Mouse (Mus musculus) CH12F3 (cell line): ENCODE results near the gene Hist2h2ac.
"Not testable (repeated sequence)": the region's sequence is repeated elsewhere in the genome, so short reads cannot be mapped to it uniquely, and the experiment has no call there.

ENCODE experiments used
- in situ Hi-C: fragments of 300-500 bp; cut with MboI; formaldehyde crosslinking; loops from 2 replicates; pipeline ENCODE4 v1.14.3; 2020; ENCODE audit warnings: low sequenced_read_pairs

Hist2h2ac gene

DNA sequence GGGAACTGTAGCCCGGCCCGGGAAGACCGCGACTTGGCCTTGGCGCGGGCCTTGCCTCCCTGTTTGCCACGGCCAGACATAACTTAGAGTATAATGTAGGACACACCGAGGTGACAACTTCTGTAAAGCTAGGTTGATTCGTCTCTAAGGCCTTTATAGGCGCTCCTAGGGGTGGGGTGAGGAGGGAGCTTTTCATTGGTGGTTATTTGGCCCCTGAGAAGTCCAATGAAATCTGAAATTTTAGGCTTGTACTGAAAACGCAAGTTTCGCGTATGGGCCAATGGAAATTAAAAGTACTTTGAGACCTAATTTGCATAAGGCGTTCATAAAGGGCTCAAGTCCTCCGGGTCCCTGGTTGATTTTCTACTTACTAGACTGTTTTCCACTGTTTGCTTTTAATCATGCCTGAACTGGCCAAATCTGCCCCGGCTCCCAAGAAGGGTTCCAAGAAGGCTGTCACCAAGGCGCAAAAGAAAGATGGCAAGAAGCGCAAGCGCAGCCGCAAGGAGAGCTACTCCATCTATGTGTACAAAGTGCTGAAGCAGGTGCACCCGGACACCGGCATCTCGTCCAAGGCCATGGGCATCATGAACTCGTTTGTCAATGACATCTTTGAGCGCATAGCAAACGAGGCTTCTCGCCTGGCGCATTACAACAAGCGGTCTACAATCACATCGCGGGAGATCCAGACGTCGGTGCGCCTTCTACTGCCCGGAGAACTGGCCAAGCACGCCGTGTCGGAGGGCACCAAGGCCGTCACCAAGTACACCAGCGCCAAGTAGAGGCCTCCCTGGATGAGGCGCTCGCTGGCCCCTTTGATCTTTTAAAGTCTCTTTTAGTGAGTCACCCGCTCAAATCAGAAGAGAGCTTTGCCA lies at the start of gene Hist2h2ac, which contains the start of gene Hist2h2be:
Hist2h2ac (minus strand) TSS at position 116 of the 875 bp plus-strand sequence.
Hist2h2be (plus strand) TSS at position 355 of the 875 bp plus-strand sequence.
- in situ Hi-C loops, result no loop called here

DNA sequence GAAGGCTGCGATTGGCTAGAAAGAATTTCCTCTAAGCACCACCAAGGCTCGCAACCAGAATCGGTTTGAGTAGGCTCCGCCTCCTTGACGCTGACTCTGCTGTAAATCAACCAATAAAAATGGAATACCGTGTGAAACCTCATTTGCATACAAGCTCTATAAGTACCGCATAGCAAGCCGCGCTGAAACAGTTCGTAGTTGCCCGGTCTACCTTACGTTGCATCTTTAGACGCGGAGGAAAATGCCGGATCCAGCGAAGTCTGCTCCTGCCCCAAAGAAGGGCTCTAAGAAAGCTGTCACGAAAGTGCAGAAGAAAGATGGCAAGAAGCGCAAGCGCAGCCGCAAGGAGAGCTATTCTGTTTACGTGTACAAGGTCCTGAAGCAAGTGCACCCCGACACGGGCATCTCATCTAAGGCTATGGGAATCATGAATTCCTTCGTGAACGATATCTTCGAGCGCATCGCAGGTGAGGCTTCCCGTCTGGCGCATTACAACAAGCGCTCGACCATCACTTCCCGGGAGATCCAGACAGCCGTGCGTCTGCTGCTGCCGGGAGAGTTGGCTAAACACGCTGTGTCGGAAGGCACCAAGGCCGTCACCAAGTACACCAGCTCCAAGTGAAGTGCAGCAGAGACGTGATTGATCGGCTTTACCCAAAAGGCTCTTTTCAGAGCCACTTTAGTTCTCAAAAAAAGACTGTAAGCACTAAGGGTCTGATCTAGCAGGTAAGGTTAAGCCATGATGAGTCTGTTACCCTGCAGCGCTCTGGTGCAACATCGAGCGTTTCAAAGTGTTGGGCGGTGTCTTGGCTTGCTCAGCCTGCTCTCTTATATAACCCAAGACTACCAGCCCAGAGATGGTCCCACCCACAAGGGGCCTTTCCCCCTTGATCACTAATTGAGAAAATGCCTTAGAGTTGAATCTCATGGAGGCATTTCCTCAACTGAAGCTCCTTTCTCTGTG lies 49.1 kb upstream of the Hist2h2ac start, which contains the start of gene Hist2h2bb:
Hist2h2bb (plus strand) TSS at position 242 of the 964 bp plus-strand sequence.
- in situ Hi-C loops, result no loop called here

DNA sequence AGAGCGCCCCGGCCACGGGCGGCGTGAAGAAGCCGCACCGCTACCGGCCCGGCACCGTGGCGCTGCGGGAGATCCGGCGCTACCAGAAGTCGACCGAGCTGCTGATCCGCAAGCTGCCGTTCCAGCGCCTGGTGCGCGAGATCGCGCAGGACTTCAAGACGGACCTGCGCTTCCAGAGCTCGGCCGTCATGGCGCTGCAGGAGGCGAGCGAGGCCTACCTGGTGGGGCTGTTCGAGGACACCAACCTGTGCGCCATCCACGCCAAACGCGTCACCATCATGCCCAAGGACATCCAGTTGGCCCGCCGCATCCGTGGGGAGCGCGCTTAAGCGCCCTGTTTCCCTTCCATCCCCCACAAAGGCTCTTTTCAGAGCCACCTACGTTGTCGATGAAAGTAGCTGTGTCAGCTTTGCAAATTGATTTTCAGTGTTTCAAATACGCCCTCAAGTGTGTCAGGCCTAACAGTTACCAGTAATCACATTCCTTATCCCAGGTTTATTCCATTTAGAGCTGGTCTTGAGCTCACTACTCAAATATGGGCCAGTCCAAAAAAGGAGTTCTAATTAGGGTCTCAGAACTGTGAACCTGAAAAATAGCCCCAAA lies 48.2 kb upstream of the Hist2h2ac start:
- in situ Hi-C loops, result not testable (repeated sequence)

DNA sequence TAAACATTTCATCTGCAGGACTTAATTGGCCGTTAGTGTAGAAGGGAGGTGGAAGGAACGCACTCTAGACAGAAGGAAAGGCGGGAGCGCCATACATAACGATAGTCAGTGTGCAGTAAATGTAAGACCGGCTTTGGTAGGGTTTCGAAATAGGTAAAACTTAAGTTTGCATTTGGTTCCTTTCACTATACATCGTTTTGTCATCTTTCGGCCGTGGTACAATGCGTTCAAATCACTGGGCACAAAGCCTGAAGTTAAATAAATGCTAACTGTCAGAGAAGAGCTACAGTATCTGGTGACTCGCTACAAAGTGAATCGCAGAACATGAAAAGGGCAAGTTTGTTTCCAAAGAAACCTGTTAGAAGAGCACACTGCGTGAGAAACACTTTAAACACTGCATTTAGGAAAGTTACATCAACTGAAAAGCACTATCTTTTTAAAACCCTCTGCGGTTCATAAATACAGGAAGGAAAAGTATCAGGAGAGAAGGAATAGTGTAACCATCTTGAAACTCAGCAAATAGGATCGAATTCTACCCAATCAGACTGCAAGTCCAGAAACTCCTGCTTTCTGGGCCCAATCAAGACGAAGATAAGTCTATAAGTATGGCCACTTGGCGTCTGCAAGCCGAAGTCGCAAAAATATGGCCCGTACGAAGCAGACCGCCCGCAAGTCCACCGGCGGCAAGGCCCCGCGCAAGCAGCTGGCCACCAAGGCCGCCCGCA lies 47.5 kb upstream of the Hist2h2ac start, which contains the start of gene Hist2h3b:
Hist2h3b (plus strand) TSS at position 604 of the 725 bp plus-strand sequence.
- in situ Hi-C loops, result no loop called here

DNA sequence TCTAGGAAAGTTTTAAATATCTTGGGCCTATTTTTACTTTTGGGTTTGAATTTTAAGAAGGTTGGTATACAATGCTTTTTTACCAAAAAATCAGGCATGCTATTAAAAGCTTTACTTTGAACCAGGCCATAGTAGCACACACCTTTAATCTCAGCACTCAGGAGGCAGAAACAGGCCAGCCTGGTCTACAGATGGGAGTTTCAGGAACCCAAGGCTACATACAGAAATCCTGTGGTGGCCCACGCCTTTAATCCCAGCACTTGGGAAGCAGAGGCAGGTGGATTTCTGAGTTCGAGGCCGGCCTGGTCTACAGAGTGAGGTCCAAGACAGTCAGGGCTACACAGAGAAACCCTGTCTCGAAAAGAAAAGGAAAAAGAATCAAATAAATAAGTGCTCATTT lies 46.9 kb upstream of the Hist2h2ac start:
- in situ Hi-C loops, result no loop called here

DNA sequence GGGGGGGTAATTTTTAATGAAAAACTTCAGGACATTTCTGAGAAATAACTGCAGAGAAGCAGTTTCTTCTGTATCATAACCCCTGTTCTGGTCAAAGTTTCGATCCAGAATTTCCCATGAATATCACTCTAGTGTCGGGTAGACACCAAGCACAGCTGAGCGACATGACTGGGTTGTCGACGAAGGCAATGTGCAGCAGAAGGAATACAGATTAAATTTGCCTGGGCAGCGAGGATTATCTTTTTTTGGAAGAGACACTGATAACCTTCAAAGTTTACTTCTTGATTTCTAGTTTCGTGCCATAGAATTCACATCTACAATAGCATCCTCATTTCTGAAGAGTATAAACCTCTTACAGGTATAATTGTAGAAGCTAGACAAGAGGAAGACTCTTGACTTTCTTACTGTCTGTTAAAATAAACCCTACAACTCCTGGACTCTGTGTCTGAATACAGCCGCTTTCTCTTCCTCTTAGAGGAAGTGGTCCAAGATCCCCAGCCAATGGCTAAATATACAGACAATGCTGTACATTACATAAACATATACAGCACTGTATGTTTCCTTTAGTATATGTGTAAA lies 45.5 kb upstream of the Hist2h2ac start:
- in situ Hi-C loops, result no loop called here

DNA sequence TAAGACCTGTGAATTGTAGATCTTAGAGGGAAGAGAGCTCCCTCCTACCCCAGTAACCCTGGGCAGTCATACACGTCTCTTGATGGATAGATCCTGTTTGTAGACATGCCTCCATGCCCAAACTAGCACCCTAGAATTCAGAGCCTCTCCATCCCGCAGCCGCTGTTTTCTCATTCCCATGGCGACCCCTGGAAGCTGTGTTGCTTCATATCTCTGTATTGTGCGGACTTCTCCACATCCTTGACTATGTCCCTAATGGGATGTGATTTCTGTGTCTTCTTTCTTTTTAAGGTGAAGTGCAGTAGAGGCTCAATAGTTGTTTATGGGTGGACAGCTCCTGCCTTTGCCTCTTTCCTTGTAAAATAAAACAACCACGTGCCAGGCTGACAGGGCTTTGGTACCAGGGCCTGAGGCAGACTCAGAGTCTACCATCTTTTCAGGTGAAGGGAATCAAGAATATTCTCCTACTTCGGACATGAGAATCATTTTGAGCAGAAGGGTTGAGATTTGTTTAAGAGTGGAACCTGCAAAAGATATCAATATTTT lies 43.8 kb upstream of the Hist2h2ac start:
- in situ Hi-C loops, result no loop called here

DNA sequence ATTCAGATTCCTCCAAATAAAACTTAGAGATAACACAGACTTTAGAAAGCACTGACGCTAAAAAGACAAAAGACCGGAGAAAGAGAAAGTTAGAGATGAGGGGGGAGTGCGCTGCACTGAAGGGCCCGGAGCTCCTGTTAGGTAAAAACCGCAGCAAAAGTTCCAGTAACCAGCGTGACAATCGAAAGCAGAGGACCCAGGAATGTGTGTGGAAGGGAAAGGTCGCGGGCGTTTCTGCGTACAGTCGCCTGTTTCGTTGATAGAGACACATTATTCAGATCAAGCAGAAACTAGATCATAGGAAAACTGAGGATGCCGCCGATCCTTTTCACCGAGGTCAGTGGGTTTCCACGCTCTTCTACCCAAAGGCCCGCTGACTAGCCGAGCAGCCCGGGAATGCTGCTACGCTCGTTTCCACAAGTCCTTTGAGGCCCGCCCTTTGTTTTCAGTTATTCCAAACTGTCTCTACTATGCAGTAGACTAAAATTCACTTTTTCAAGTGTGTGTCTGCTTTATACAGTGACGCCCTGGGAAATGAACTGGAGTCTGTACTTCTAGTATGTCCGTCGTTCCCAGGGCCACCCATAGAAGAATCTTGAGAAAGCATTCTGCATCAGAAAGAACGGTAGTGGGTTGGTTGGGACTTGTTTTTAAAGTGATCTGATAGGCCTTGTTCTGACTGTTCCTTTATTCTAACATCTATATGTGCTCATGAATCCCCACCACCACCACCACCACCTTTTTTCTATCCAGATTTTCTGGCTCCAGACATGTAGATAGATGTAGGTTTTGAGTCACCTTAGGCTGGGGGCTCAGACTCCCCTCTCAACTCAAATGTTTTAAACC lies 43.1 kb upstream of the Hist2h2ac start:
- in situ Hi-C loops, result no loop called here

DNA sequence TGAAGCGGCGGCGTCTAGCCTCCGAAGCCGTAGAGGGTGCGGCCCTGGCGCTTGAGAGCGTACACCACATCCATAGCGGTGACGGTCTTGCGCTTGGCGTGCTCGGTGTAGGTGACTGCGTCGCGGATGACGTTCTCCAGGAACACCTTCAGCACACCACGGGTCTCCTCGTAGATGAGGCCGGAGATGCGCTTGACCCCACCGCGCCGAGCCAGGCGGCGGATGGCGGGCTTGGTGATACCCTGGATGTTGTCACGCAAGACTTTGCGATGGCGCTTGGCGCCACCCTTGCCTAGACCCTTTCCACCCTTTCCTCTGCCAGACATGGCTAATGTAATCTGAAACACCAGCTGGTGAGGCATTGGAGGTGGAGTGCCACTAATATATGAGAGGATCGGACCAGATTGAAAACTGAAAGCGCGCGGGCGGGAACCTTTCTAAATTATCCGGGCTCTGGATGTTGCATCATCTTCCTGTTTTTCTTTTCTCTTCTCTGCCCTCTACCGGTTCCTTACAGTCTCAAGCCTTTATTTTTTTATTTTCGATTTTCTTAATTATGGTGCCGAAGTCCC lies 42.4 kb upstream of the Hist2h2ac start, which contains the start of gene Hist2h4:
Hist2h4 (minus strand) TSS at position 333 of the 572 bp plus-strand sequence.
- in situ Hi-C loops, result no loop called here

DNA sequence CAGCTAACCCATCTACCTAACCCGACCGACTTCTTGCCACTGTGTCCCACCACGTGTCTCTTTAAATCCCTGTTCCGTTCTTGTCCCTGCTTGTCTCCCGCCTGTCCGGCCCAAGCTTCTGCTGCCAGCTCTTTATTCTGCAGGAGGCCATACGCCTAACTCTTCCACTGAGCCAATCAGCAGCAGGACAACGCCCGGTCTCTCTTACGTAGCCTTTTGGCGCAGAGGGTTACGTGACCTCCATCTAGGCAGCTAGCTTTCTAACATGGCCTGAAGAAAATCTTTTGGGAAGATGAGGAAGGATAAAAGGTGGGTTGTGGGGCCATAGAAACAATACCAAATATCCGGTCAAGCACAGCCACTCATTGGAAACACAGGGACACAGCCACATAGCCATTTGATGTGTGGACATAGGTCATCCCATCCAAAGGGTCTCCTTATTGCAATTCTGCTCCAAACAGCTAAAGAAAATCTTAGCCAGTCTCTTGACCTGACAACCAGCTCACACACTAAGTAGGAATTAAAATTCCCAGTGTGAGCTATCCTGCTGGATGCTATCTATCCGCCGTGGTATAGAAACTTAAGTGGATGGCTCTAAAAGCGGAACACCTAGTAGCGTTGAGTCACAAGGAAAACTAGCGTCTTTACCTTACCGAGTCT lies 41.7 kb upstream of the Hist2h2ac start:
- in situ Hi-C loops, result no loop called here

DNA sequence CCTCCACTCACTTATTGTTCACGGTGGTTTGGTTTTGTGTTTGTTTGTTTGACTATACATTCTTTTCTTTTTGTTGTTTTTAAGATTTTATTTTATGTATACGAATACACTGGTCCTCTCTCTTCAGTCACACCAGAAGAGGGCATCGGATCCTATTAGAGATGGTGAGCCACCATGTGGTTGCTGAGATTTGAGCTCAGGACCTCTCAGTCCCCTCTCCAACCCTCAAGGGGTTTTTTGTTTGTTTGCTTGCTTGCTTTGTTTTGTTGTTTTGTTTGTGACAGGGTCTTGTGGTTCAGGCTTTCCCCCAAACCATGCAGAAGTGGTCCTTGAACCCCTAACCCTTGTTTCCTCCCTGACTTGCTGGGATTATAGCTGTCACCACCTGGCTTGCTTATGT lies 40.9 kb upstream of the Hist2h2ac start:
- in situ Hi-C loops, result no loop called here

DNA sequence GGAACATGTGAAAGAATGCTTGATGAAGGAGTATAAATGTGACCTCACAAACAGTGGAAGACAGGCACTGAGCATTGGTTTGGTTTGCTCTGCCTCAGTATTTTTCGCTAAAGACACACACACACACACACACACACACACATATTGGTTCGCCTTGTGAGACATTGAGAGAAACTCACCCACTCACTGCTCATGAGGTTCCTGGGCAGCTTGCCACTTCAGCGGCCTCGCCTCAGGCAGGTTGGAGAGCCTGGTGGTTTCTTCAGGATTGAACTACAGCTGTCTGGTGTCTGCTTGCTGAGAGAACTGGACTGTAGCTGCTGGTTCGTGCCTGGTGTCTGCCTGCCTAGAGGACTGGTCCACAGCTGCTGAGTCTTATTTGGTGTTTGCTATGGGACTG lies 39.5 kb upstream of the Hist2h2ac start:
- in situ Hi-C loops, result no loop called here

DNA sequence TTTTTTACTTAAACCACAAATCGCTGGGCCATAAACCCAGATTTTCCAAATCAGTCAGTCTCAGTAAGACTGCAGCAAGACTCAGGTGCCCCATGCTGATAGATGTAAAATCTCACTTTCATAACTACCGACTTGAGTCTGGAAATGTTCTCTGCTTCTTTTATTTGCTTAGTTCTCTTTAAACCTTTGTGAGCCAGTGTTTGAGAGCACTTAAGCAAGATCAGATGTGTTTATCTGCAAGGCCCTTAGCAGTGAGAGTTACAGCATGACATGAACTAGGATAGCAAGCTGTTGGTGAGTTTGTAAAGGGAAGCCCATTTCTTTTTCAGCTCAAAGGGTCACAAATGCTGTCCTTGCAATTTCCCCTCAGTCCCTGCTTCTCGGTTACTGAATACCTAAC lies 36.5 kb upstream of the Hist2h2ac start:
- in situ Hi-C loops, result no loop called here

DNA sequence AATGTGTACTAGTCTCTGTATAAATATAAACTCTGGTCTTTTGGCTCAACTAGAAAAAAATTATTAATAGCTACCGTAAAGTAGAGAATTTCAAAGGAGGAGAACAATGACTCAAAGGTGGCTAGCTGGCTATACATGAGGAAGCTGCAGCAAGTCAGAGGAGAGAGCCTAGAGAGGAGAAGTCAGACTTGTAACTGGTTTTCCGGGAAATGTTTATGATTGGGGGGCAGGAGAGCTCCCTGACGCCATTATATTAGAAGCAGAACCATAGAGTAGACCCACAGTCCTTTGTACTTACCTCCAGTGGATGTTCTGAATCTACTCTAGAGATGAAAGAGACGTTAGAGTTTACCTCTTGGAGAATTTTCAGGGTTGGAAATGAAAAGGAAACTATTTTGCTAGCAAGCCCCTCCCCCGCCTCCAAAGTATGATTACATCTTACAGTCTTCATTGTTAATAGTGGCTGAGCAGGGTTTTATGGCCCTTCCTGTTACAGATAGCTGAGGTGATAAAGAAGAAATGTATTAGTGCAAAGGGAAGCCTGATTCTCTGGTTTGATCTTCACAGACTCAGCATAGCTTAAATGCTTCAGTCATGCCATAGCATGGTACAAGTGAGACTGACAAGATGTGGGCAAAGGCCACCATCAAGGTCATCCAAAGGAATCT lies 35.4 kb upstream of the Hist2h2ac start:
- in situ Hi-C loops, result no loop called here

DNA sequence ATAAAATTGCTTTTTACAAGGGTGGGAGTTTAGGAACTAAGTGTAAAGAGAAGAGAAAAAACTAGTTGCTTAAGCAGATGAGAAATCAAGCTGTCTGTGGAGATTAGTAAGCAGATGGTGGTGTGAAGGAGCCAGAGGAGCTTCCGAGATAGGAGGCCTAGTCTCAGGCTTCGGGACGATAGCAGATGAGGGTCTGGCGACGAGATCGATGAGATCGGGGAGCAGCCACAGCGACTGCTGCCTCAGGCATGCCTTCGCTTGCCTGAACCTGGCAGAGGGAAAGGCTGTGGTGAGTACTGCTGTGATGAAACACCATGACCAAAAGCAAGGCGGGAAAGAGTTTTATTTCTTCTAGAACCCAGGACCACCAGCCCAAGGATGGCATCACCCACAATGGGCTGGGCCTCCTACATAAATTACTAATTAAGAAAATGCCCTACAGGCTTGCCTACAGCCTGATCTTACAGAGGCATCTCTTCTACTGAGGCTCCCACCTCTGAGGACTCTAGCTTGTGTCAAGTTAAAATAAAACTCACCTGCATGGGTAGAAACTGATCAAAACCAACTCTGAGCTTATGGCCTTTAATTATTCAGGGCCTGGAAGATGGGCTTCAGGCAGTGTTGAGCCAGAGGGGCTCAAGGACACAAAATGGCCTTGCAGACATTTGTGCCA lies 34.1 kb upstream of the Hist2h2ac start:
- in situ Hi-C loops, result no loop called here

DNA sequence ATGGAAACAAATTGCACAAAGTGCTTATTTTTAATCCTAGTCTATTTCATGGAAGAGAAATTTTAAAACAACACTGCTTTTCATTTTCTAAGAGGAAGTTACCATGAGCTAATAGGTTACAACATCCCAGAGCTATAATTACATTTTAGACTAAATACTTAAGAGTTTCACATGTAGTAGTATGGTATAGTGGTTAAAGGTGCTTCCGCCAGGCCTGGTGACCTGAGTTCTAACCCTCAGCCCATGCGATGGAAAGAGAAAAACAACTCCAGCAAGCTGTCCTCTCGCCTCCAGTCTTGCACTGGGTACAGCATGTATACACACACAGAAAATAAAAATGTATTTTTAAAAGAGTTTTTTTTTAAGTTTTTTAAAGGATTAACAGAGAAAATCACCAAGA lies 31.1 kb upstream of the Hist2h2ac start:
- in situ Hi-C loops, result no loop called here

DNA sequence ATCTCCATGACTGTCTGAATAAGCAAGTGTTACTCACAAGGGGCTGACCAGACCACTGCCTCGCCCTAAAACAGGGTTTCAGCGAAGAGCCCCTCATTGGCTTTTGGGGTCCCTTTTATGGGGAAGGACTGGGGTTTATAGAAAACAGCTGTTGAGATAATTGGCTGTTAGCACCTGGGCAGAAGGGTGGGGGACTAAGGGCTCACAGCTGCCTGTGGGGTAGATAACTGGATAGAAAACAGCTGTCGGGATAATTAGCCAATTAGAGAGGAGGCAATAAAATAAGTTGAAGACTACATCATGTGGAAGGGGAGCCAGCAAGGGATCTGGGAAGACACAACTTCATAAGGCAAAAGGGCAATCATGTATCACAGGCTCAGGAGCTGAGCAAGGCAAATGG lies 30.2 kb upstream of the Hist2h2ac start:
- in situ Hi-C loops, result no loop called here
